Mouse (Mus musculus) T-helper 1 cell (primary cell): ENCODE data around the gene Gapdh.

Experiments
- in situ Hi-C: fragments of 300-600 bp; cut with MboI, MseI; formaldehyde crosslinking; loops from one replicate; pipeline ENCODE4 v1.15.1; 2025; ENCODE audit warnings: high pct_unique_total_duplicates

The Gapdh gene

DNA sequence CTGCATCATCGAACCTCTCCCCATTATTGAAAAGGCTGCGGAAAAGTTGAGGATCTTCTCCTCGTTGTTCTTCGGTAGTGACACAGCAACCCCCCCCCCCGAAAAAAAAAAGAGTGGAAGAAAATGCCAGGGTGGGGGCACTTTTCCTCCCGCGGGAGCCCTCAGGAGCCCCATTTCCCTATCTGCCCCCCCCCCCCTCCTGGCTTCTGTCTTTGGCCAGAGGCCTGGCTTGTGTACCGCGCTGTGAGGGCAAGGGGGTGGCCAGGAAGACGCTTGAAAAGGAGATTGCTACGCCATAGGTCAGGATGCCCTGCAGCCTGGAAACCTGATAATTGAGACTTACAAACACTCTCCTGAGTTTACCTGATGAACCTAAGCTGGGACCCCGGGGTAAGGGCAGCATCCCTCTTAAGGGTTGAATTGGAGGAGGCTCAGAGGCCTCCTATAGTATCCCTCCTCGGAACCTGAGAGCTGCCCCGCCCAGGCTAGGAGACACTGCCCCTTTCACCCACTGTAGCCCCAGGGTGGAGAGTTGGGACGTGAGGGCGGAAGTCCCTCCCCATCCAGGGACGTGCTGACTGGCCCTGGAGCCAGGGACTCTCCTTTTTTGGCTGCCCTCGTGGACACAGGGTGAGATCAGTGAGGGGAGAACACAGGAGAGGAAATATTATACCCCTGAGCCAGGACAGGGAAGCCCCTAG, at the start of gene Gapdh:
Gene Gapdh (minus strand): TSS at position 417 of the 701 bp plus-strand sequence.
- in situ Hi-C loops: no loop called here

GRCm38 (mm10) chr6:125215148-125215954, 49.1 kb upstream of the Gapdh start, which contains the start of gene Vamp1:
Vamp1 (plus strand) TSS chr6:125215551.
- in situ Hi-C loops: no loop called here

- in situ Hi-C loops: no loop called here
Measured at GRCm38 (mm10) chr6:125213715-125214114, 47.4 kb upstream of the Gapdh start.

DNA sequence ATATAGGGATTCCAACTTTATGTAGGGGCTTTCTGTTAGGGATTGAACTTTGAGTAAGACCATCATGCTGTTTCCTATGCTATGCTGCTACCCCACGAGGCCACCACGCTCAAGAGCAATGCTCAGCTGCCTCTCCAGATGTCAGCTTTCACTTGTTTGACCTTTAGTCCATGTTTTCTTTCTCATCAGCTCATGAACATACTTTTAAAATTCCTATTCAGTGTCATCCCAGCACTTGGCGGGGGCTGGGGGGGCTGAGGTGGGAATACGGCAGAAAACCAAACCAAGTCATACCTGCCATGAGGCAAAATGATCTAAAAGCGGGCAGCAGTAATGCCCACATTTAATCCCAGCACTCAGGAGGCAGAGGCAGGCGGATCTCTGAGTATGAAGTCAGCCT, 46.9 kb upstream of the Gapdh start:
- in situ Hi-C loops: no loop called here

- in situ Hi-C loops: no loop called here
Measured at GRCm38 (mm10) chr6:125212621-125213020, 46.4 kb upstream of the Gapdh start.

GRCm38 (mm10) chr6:125210436-125210835, 44.2 kb upstream of the Gapdh start:
- in situ Hi-C loops: no loop called here

- in situ Hi-C loops: no loop called here
Measured at GRCm38 (mm10) chr6:125197166-125197565, 30.9 kb upstream of the Gapdh start.

GRCm38 (mm10) chr6:125196301-125196700, 30.0 kb upstream of the Gapdh start:
- in situ Hi-C loops: no loop called here

DNA sequence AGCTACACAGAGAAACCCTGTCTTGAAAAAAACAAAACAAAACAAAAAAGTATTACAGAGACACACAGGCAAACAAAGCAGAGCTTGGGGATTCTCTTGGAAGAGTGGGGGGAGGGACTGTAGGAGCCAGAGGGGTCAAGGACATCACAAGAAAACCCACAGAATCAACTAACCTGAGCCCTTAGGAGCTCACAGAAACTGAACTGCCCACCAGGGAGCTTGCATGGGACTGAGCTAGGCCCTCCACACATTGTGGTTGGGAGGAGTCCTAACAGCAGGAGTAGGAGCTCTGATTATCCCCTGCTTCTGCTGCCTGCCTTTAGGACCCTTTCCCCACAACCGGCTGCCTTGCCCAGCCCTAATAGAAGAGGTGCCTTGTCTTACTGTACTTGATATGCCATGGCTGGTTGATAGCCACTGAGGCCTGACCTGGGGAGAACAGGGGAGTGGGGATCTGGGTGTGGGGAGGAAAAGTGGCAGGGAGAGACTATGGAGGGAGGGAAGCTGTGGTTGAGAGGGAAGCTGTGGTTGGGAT, 29.3 kb upstream of the Gapdh start:
- in situ Hi-C loops: no loop called here

GRCm38 (mm10) chr6:125193390-125193789, 27.1 kb upstream of the Gapdh start:
- in situ Hi-C loops: loop anchor here (5.0 kb wide), 1 partner anchor 79 kb away; no protein-coding TSS in a partner anchor

DNA sequence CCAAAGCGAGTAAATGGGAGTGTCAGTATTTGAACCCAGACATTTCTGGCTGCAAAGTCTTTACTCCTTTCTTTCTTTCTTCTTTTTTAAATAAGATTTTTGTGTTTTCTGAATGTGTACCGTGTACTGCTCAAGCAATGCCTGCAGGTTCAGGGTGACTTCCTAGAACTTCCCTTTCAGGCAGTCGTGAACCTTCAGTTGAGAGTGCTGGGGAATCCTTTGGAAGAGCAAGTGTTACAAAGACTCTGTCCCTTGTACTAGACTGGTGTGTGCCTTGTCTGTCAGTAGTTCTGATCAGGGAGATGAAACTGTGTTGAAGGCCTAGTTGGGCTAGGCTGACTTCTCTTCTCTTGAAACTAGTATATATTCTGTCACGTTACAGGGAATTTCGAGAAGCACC, 26.6 kb upstream of the Gapdh start:
- in situ Hi-C loops: loop anchor here (5.0 kb wide), 1 partner anchor 79 kb away; no protein-coding TSS in a partner anchor

GRCm38 (mm10) chr6:125192016-125192714, 25.9 kb upstream of the Gapdh start:
- in situ Hi-C loops: loop anchor here (5.0 kb wide), 1 partner anchor 80 kb away; no protein-coding TSS in a partner anchor

DNA sequence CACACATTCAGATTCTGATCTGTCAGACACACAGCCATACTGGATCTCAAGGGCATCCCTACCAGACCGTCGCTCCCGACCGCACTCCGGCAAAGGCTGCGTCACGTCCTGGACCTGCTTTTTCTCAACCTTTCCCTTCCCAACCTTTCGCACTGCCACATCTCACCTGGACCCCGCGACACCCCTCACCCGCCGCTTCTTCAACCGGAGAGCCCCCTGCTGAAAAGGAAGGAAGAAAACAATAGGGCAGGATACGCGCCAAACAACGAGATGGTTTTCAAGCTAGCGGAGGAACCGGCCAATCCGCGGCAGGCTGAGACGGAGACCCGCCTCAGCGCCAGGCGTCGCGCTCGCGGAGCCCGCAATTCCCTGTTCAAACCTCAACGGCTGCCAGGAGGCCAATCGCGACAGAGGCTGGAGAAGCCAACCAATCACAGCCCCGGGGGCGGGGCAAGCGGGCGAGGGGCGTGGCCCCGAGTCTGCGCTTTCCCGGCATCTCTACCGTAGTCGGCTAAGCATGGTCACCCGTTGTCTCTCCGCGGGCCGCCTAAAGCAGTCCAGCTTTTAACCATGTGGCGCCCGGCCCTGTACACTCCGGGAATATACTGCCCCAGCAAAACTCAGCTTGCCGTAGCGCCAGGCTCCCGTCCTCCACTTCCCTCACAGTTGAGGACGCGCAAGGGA, 25.2 kb upstream of the Gapdh start, which contains the start of the genes Ncapd2 and Mrpl51:
Gene Ncapd2 (minus strand): TSS at position 370 of the 684 bp plus-strand sequence.
Gene Mrpl51 (plus strand): TSS at position 470 of the 684 bp plus-strand sequence.
- in situ Hi-C loops: loop anchor here (5.0 kb wide), 1 partner anchor 81 kb away; no protein-coding TSS in a partner anchor

- in situ Hi-C loops: loop anchor here (5.0 kb wide), 1 partner anchor 81 kb away; no protein-coding TSS in a partner anchor
Measured at GRCm38 (mm10) chr6:125190816-125191215, 24.5 kb upstream of the Gapdh start.

- in situ Hi-C loops: loop anchor here (5.0 kb wide), 1 partner anchor 41 kb away; no protein-coding TSS in a partner anchor
Measured at GRCm38 (mm10) chr6:125186203-125186602, 19.9 kb upstream of the Gapdh start.

DNA sequence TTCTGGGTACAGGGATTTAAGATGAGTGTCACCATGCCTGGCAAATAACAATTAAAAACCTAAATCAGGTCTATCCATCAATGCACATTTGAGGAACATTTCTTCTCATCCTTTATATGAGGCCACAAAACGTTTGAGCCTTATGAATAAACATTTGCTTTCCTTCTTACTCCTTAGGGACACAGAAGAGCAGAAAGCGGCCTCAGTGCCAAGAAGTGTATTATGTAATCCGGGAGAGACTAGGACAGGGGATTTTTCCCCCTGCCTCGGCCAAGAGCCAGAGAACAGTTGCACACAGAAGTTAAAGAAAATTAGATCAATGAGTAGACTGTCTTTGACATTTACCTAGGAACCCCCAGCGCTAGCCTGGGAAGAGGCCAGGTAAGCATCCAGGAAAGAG, 15.9 kb upstream of the Gapdh start:
- in situ Hi-C loops: loop anchor here (5.0 kb wide), 1 partner anchor 60 kb away; no protein-coding TSS in a partner anchor

- in situ Hi-C loops: no loop called here
Measured at GRCm38 (mm10) chr6:125179601-125180000, 13.3 kb upstream of the Gapdh start.

- in situ Hi-C loops: no loop called here
Measured at GRCm38 (mm10) chr6:125175469-125175868, 9.2 kb upstream of the Gapdh start.

DNA sequence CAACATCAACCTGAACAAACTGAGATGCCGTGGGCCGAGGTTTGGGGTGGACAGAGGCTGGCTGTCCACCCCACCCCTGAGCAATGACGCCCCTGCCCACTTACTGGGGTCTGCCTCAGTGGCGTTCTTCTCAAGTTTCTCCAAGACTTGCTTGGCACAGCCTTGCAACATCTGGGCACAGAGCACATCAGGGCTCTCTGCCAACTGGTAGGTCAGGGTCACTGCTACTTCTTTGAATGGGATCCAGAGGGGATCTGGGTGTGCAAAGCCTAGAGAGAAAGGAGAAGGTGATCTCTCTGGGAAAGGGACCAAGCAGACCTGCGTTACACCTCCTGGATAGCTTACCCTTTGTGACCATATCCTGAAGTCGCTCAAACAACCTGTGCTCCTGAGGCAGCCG, 7.0 kb upstream of the Gapdh start:
- in situ Hi-C loops: loop anchor here (5.0 kb wide), 1 partner anchor 71 kb away; no protein-coding TSS in a partner anchor

GRCm38 (mm10) chr6:125172474-125172873, 6.2 kb upstream of the Gapdh start:
- in situ Hi-C loops: loop anchor here (5.0 kb wide), 1 partner anchor 70 kb away; no protein-coding TSS in a partner anchor
